Mouse (Mus musculus): ENCODE measurements around the gene Rnps1.

DNA sequence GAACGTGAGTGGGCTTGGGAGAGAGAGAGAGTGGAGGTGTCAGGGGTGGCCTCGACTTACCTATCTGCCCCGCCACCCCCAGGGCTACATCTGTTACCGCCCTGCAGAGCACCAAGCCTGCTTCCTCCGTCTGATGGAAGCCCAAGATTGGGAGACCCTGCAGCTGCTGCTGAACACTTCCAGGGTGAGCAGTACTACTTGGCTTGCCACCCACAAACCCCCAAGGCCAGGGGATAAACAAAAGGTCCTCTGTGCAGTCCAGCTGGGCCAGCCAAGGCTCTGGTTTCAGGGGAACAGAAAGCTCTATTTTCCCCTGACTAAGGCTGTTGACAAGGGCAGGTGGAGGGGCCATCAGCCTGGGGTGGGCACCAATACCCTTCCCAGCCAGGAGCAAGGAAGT, 60.2 kb downstream of the Rnps1 start:
- TF ChIP-seq CTCF (IDR thresholded peaks at IDR 0.05; ENCODE audit: borderline replicate concordance, insufficient read depth, low read depth, low read length) (no peak), POLR2A (IDR thresholded peaks at IDR 0.05; ENCODE audit: borderline replicate concordance, insufficient read depth, low read length) (no peak)
